Mouse (Mus musculus): ENCODE data around the gene Trim33. TPM values are rescaled to one million over a fixed set of nuclear protein-coding genes. Genes with fewer than 3 reads are reported as not detected.

Gene Trim33
- polyA plus RNA-seq, 1 experiment from 2014 or later, result 42.6 TPM

DNA sequence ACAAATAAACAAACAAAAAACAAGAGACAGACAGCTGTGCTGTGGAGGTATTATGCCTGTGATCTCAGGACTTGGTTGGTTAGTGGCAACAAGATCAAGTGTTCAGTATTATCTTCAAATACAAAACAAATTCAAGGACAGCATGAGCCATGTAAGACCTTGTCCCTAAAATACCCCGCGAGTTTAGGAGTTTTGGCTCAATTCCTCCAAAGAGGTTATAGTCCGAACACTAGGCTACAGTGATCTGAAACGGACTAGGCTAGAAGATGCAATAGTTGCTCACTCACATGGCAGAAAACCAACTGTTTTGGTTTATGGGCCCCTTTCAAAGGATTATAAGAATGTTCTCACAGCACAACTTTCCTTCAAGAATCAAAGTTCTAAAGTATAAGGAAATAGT lies 9.7 kb downstream of the Trim33 start:
- Histone ChIP-seq H3K4me3 (no peak overlapping the region), H3K27me3 (no peaks in the 10 kb centered on the region), H3K4me1 (no peaks in the 10 kb centered on the region), H3K36me3 (no peaks in the 10 kb centered on the region), H3K4me2 (replicated peaks) (no peak overlapping the region), H3K9ac (no peak overlapping the region), H3K27ac (no peak overlapping the region), H3K9me3 (replicated peaks) (no peaks in the 10 kb centered on the region)
- no peak for ATAC-seq (ENCODE audit: low FRiP score)
- 91% methylated on average over 4 of the region's 4 CpGs for WGBS

DNA sequence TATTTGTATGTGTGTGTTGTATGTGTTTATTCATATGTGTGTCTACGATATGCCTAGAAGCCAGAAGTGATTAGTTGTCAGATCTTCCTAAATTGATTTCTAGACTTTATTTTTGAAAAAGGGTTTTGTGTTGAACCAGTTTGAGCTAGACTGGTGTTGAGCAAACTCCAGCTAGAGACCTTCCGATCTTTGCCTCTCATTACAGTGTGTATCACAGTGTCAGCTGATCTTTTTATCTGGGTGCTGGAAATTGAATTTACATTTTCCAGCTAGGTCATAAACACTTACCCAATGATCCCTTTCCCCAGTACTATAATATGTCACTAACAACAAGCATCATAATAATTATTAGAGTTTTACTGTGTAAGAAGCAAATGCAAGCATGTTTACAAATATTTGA lies 12.0 kb downstream of the Trim33 start:
- Histone ChIP-seq H3K27me3 (no peaks in the 10 kb centered on the region), H3K27ac (no peak overlapping the region), H3K9ac (no peak overlapping the region), H3K4me3 (no peak overlapping the region), H3K36me3 (no peaks in the 10 kb centered on the region), H3K4me2 (replicated peaks) (no peak overlapping the region), H3K9me3 (replicated peaks) (no peaks in the 10 kb centered on the region), H3K4me1 (no peaks in the 10 kb centered on the region)
- WGBS, result 96% methylated on average over 2 of the region's 2 CpGs
- no peak for ATAC-seq (ENCODE audit: low FRiP score)

DNA sequence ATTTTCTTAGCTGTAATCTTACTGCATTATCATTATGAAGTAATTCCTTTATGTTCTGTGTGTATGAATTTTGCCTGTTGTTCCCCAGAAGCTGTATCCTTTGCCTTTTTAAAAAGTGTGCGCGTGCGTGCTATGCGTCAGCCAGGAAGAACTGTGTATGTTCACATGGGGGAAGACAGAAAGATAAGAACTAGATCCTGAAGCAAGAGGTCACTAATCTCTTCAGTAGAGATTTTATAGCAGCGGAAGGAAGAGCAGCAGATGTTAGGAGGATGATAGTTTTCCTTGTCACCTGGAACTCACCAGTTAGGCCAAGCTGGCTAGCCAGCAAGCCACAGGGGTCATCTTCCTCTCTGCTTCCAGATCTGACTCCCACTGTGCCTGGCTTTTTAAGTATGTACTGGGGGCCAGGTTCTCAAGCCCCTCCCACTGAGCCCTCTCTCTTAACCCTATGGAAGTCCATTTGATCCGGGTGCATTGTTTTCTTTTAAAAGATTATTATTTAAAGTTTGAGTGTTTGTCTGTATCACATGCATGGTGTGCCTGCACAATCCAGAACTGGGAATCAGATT lies 26.4 kb downstream of the Trim33 start:
- Histone ChIP-seq H3K27ac (no peak overlapping the region), H3K27me3 (no peaks in the 10 kb centered on the region), H3K4me3 (no peak overlapping the region), H3K4me1 (peaks cover 5% of the 10 kb centered on the region; the same call in 1 of the 2 replicates), H3K9me3 (replicated peaks) (no peaks in the 10 kb centered on the region), H3K9ac (no peak overlapping the region), H3K4me2 (replicated peaks) (no peak overlapping the region), H3K36me3 (no peaks in the 10 kb centered on the region)
- 81% methylated on average over 6 of the region's 6 CpGs for WGBS
- no peak for ATAC-seq (ENCODE audit: low FRiP score)

DNA sequence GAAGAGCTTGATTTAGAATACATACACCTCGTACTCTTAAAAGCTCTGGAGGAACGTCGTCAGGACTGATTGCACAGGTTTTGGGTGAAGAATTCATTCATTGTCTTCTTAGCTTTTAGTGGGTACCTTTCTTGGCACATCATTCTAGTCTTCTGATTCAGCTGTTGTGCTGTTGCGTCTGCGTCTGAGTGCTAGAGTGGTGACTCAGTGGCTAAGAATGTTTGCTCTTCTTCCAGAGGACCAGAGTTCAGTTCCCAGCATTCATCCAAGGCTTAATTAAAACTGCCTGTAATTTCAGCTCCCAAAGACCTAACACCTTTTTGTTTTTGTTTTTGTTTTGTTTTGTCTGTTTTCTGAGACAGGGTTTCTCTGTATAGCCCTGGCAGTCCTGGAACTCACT lies 30.2 kb downstream of the Trim33 start:
- no peak overlapping the region for H3K9ac ChIP-seq
- peaks cover 5% of the 10 kb centered on the region; the same call in 1 of the 2 replicates for H3K36me3 ChIP-seq
- no peak for ATAC-seq (ENCODE audit: low FRiP score)
- H3K27ac ChIP-seq, result no peak overlapping the region
- H3K4me2 ChIP-seq (replicated peaks), result no peak overlapping the region
- no peaks in the 10 kb centered on the region for H3K9me3 ChIP-seq (replicated peaks)
- no peaks in the 10 kb centered on the region for H3K27me3 ChIP-seq
- peaks cover 5% of the 10 kb centered on the region; the same call in 1 of the 2 replicates for H3K4me1 ChIP-seq
- no peak overlapping the region for H3K4me3 ChIP-seq
- WGBS, result 88% methylated on average over 5 of the region's 5 CpGs

DNA sequence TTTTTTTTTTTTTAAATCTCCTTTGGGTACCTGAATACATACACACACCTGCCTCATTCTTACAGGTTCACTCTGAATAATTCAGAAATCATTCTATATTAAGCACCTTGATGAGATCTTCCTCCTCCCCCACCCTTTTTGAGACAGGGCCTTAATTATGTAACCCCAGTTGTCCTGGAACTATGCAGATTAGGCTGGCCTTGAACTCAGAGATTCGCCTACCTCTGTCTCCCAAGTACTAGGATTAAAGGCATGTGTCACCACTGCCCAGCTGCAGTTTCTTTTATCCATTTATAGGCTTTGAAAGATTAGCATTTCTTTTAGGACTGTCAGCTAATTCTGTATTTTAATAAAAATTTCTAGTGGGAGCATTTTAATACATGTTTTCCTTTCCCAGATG lies 30.7 kb downstream of the Trim33 start:
- 82% methylated on average over 1 of the region's 1 CpGs for WGBS
- no peak overlapping the region for H3K9ac ChIP-seq
- no peak for ATAC-seq (ENCODE audit: low FRiP score)
- peaks cover 8% of the 10 kb centered on the region for H3K36me3 ChIP-seq
- H3K27me3 ChIP-seq, result no peaks in the 10 kb centered on the region
- H3K4me1 ChIP-seq, result peaks cover 5% of the 10 kb centered on the region; the same call in 1 of the 2 replicates
- no peaks in the 10 kb centered on the region for H3K9me3 ChIP-seq (replicated peaks)
- H3K4me3 ChIP-seq, result no peak overlapping the region
- H3K27ac ChIP-seq, result no peak overlapping the region
- H3K4me2 ChIP-seq (replicated peaks), result no peak overlapping the region

DNA sequence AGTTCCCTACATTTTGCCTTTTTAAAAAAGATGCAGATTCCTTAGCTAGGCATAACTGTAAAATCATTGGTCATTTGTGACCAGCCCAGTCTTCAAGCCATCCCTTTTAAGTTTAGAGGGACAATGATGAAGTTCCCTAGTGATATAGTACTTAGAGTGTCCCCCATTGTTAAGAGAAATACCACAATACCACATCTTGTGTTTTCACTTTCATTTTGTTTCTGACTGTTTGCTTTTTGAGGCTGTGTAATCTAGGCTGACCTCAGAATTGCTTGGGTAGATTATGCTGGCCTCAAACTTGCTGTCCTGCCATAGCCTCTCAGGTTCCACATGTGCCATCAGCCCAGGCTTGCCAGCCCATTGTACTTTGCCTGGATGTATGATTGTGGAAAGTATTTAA lies 35.2 kb downstream of the Trim33 start:
- no peak overlapping the region for H3K4me2 ChIP-seq (replicated peaks)
- H3K4me3 ChIP-seq, result no peak overlapping the region
- H3K4me1 ChIP-seq, result 0 out of 2 replicates have a peak, but pooled peaks cover 3% of the 10 kb centered on the region
- no peak for ATAC-seq (ENCODE audit: low FRiP score)
- no peaks in the 10 kb centered on the region for H3K27me3 ChIP-seq
- no peak overlapping the region for H3K27ac ChIP-seq
- H3K9me3 ChIP-seq (replicated peaks), result no peaks in the 10 kb centered on the region
- H3K36me3 ChIP-seq, result peaks cover 8% of the 10 kb centered on the region
- H3K9ac ChIP-seq, result no peak overlapping the region

DNA sequence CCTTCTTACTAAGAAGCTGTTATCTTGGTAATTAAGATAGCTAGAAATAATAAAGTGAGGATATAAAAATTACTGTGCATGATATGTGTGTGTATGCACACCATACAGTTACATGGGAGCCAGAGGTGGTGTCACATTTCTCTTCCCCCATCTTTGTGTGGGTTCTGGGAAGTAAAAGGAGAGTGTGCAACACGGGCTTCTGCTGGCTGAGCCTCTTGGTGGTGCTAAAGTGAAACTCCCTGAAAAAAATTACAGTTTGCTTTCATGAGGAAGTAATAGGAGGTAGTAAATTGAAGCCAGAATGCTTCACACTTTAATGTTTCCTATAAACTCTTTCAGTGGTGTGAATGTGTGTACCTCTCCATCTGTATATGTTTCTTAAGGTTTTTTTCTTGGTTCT lies 56.3 kb downstream of the Trim33 start:
- no peak for ATAC-seq (ENCODE audit: low FRiP score)
- WGBS, result 57% methylated on average over 1 of the region's 1 CpGs

DNA sequence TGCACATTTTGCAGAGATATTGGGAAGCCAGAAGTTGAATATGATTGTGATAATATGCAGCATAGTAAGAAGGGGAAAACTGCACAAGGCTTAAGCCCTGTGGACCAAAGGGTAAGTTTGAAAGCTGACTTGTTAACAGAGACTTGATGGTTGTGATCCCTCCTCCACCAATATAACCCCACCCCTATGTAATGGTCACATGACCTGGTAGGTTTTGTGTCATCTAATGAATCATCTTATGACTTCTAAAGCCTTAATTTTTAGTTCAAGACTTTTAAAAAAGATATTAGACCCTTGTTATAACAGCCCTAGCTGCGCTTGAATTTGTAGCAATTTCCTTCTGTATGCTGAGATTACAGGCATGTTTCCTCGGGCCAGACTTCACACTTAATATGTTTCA lies 67.6 kb downstream of the Trim33 start:
- 95% methylated on average over 2 of the region's 2 CpGs for WGBS
- no peaks in the 10 kb centered on the region for H3K9me3 ChIP-seq (replicated peaks)
- no peak for ATAC-seq (ENCODE audit: low FRiP score)
- H3K36me3 ChIP-seq, result peaks cover 37% of the 10 kb centered on the region
- H3K4me1 ChIP-seq, result no peaks in the 10 kb centered on the region
- no peaks in the 10 kb centered on the region for H3K27me3 ChIP-seq
- no peak overlapping the region for H3K4me3 ChIP-seq
- no peak overlapping the region for H3K4me2 ChIP-seq (replicated peaks)
- no peak overlapping the region for H3K9ac ChIP-seq
- no peak overlapping the region for H3K27ac ChIP-seq

More for the DNA sequence above, 56.3 kb downstream of the Trim33 start:
- Histone ChIP-seq H3K27me3 (no peaks in the 10 kb centered on the region), H3K9me3 (replicated peaks) (no peaks in the 10 kb centered on the region), H3K9ac (no peak overlapping the region), H3K4me1 (no peaks in the 10 kb centered on the region), H3K4me3 (no peak overlapping the region), H3K4me2 (replicated peaks) (no peak overlapping the region), H3K27ac (no peak overlapping the region), H3K36me3 (peaks cover 26% of the 10 kb centered on the region)

DNA sequence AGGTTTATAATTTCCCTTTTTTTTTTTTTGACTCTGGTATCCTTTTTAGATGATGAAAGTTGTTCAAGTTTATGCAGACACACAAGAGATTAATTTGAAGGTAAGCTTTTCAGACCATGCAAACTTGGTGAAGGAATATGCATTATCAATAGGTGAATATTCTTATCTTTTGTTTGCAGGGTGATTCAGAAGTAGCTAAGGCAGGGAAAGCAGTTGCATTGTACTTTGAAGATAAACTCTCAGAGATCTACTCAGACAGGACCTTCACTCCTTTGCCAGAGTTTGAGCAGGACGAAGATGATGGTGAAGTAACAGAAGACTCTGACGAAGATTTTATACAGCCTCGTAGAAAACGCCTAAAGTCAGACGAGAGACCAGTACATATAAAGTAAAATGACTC lies 74.4 kb downstream of the Trim33 start:
- H3K4me2 ChIP-seq (replicated peaks), result no peak overlapping the region
- peaks cover 26% of the 10 kb centered on the region; the same call in 1 of the 2 replicates for H3K36me3 ChIP-seq
- H3K27me3 ChIP-seq, result no peaks in the 10 kb centered on the region
- no peaks in the 10 kb centered on the region for H3K9me3 ChIP-seq (replicated peaks)
- no peak overlapping the region for H3K4me3 ChIP-seq
- WGBS, result 94% methylated on average over 5 of the region's 5 CpGs
- H3K9ac ChIP-seq, result no peak overlapping the region
- H3K27ac ChIP-seq, result no peak overlapping the region
- ATAC-seq (ENCODE audit: low FRiP score), result no peak
- H3K4me1 ChIP-seq, result no peaks in the 10 kb centered on the region

DNA sequence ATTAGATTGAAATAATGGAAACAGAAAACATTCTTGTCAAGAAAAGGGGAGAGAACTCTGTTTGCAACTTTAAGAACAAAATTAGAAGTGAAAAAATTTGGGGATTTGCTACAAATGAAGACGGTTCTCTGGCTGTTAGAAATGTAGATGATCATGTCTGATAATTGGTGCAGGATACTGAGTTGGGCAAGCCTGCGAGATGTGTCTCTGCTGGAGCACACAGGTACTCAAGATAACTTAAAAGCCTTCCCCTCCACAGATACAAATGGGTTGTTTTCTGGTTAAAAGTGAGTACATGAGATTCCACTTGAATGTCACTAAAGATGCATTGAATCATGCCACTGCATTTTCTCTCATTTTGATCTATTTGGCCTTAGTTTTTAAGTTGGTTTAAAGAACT lies 74.9 kb downstream of the Trim33 start:
- Histone ChIP-seq H3K9me3 (replicated peaks) (no peaks in the 10 kb centered on the region), H3K4me2 (replicated peaks) (no peak overlapping the region), H3K4me1 (no peaks in the 10 kb centered on the region), H3K9ac (no peak overlapping the region), H3K27me3 (no peaks in the 10 kb centered on the region), H3K27ac (no peak overlapping the region), H3K36me3 (peaks cover 26% of the 10 kb centered on the region; the same call in 1 of the 2 replicates), H3K4me3 (no peak overlapping the region)
- ATAC-seq (ENCODE audit: low FRiP score), result no peak
- 92% methylated on average over 2 of the region's 2 CpGs for WGBS

DNA sequence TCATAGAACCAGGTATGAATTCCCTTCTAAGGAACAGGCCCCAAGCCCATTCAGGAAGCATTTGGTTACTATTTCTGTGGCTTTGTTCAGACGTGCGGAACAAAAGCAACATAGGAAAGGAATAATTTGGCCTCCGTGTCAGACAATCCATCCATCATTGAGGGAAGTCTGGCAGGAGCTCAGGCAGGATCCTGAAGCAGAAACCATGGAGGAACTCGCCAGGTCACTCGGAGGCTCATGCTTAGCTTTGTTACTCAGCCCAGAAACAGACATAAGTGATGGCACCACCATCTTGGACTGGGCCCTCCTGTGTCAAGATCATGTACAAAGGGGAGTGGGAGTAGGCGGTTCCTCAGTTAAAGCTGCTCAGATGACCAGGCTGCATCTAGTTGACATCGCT lies 82.1 kb downstream of the Trim33 start:
- Histone ChIP-seq H3K27me3 (no peaks in the 10 kb centered on the region), H3K4me1 (no peaks in the 10 kb centered on the region), H3K9me3 (replicated peaks) (no peaks in the 10 kb centered on the region), H3K27ac (no peak overlapping the region), H3K4me2 (replicated peaks) (no peak overlapping the region), H3K4me3 (no peak overlapping the region), H3K36me3 (peaks cover 10% of the 10 kb centered on the region; the same call in 1 of the 2 replicates), H3K9ac (no peak overlapping the region)
- WGBS, result 80% methylated on average over 7 of the region's 7 CpGs
- ATAC-seq (ENCODE audit: low FRiP score), result no peak

DNA sequence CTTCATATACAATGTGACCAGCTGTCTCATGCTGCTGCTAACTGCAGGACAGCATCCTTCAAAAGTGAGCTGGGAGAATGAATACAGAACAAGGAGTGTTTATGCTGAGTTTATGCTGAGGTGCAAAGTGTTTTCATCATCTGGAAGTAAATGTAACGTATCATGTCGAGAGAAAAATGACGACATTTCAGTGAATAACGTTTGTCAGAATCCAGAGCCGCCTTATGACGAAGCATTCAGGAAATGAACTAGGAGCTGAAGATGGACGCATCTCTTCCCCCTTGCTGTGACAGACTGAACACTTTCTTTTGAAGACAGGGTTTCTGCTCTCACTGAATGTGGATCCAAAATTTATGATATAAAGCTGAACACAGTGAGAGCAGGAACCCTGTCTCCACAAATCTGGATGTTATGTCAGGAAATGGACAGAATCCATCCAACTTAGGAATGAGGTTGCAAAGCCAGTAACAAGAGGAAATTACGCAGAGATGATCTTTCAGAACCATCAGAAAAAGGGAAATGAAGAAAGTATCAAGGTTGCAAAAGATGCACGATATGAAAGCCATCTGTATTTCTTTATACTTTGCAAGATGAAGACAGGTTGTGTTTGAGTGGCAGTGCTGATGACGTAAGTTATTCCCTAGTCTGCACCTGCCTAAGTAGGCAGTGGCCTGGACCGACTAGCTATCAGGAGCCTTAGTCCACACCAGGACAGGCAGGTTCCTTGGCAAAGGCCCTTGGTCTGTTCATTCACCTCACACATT lies 85.3 kb downstream of the Trim33 start:
- no peak overlapping the region for H3K9ac ChIP-seq
- H3K4me1 ChIP-seq, result 0 out of 2 replicates have a peak, but pooled peaks cover 3% of the 10 kb centered on the region
- no peak overlapping the region for H3K27ac ChIP-seq
- no peaks in the 10 kb centered on the region for H3K27me3 ChIP-seq
- ATAC-seq (ENCODE audit: low FRiP score), result no peak
- no peaks in the 10 kb centered on the region for H3K9me3 ChIP-seq (replicated peaks)
- WGBS, result 87% methylated on average over 11 of the region's 11 CpGs
- peaks cover 2% of the 10 kb centered on the region; the same call in 1 of the 2 replicates for H3K36me3 ChIP-seq
- no peak overlapping the region for H3K4me2 ChIP-seq (replicated peaks)
- no peak overlapping the region for H3K4me3 ChIP-seq

Measured in hindbrain, embryonic 12.5 days (tissue).